Mouse (Mus musculus) kidney, embryonic 14.5 days (tissue): ENCODE data around the gene Rragc. TPM values are rescaled to one million over a fixed set of nuclear protein-coding genes. Genes with fewer than 3 reads are reported as not detected.
A peak's percentile ranks its signal among the peaks of the same experiment; 100 is the strongest.
"Not testable (repeated sequence)": the region's sequence is repeated elsewhere in the genome, so short reads cannot be mapped to it uniquely, and the experiment has no call there.

Experiments used
- ATAC-seq: fragments of 200-750 bp; cut with Nextera tagmentation; 2 replicates; pipeline ENCODE4 v1.8.0; 2017; ENCODE audit warnings: moderate number of reproducible peaks, mild to moderate bottlenecking, moderate TSS enrichment, moderate library complexity; ENCODE audit not compliant: low FRiP score, low TSS enrichment
- H3K27ac ChIP-seq: fragments of 300-500 bp; sonication (generic); 2 replicates; pipeline ENCODE4 v1.5.1; 2014; ENCODE audit warnings: low read depth, mild to moderate bottlenecking, low read length, moderate library complexity, mixed read lengths
- H3K27me3 ChIP-seq: fragments of 300-500 bp; sonication (generic); 2 replicates; pipeline ENCODE4 v1.6.1; 2014; ENCODE audit warnings: mild to moderate bottlenecking, low read length; ENCODE audit not compliant: control insufficient read depth, insufficient read depth
- H3K36me3 ChIP-seq: fragments of 300-500 bp; sonication (generic); 2 replicates; pipeline ENCODE4 v1.6.1; 2014; ENCODE audit warnings: low read length, mixed read lengths; ENCODE audit not compliant: control insufficient read depth, insufficient read depth
- H3K4me1 ChIP-seq: fragments of 300-500 bp; sonication (generic); 2 replicates; pipeline ENCODE4 v1.6.1; 2014; ENCODE audit warnings: low read length, mixed read lengths; ENCODE audit not compliant: control insufficient read depth, insufficient read depth
- H3K4me2 ChIP-seq: fragments of 300-500 bp; sonication (generic); replicated peaks from 2 replicates; pipeline ENCODE4 v1.6.1; 2014; ENCODE audit warnings: low read depth, mild to moderate bottlenecking, low read length
- H3K4me3 ChIP-seq: fragments of 300-500 bp; sonication (generic); 2 replicates; pipeline ENCODE4 v1.5.1; 2014; ENCODE audit warnings: mild to moderate bottlenecking, low read length
- H3K9ac ChIP-seq: fragments of 300-500 bp; sonication (generic); 2 replicates; pipeline ENCODE4 v1.6.1; 2014; ENCODE audit warnings: low read depth, mild to moderate bottlenecking, low read length, moderate library complexity
- H3K9me3 ChIP-seq: fragments of 300-500 bp; sonication (generic); 2 replicates; pipeline ENCODE4 v1.6.1; 2016; ENCODE audit warnings: low read length; ENCODE audit not compliant: control insufficient read depth
- WGBS: fragments of 180-500 bp; shearing (Covaris S2); extraction: QIAGEN DNeasy Blood & Tissue Kit; methylation state at CpG from one replicate; pipeline ENCODE4 v1.1.7; 2014; 5-methylcytosine and 5-hydroxymethylcytosine counted together
- polyA plus RNA-seq: library from polyadenylated mRNA; unstranded; fragments of >200 nt; fragmentation: Nextera tagmentation; extraction: Ambion mirVana; gene quantifications from 2 replicates; pipeline ENCODE4 v1.2.1, GENCODE M21; 2014

Gene Rragc
- polyA plus RNA-seq, 1 experiment from 2014 or later = 52.2 TPM

DNA sequence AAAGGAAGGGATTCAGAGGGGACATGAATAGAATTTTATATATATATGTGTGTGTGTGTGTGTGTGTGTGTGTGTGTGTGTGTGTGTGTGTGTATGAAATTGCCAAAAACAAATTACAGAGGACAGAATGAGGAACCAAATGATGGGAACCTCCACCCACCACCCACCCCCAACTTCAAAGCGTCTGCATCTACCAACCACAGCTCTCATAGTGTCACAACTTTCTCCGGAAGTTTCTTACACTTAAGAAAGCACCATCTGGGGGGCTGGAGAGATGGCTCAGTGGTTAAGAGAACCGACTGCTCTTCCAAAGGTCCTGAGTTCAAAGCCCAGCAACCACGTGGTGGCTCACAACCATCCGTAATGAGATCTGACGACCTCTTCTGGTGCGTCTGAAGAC is 23.6 kb downstream of the Rragc start:
- not testable (repeated sequence) for H3K4me2 ChIP-seq, H3K4me1 ChIP-seq, ATAC-seq, H3K9me3 ChIP-seq, H3K9ac ChIP-seq, H3K4me3 ChIP-seq, H3K27ac ChIP-seq, H3K27me3 ChIP-seq
- WGBS = 67% methylated on average over 7 of the region's 7 CpGs
- peaks cover 12% of the 10 kb centered on the region for H3K36me3 ChIP-seq

DNA sequence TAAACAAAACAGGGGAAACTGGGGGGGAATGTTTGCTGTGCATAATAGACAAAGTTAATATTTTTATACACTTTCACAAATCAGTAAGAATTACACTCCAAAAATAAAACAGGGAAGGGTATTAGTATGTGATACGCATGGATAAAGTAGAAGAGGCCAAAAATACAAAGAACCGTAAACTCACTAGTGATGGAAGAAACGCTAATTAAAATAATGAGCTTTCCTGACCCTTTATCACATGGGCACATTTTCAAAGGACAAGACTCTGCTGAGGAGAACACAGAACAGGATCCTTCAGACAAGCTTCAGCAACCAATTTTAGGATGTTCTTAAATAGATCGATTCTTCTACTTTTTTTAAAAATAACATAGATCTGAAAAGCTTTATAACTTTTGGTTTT is 29.5 kb downstream of the Rragc start:
- Histone ChIP-seq H3K9me3 (no peaks in the 10 kb centered on the region), H3K4me3 (no peak overlapping the region), H3K4me1 (no peaks in the 10 kb centered on the region), H3K27me3 (0 out of 2 replicates have a peak, but pooled peaks cover 3% of the 10 kb centered on the region), H3K9ac (no peak overlapping the region), H3K27ac (no peak overlapping the region), H3K4me2 (no peak overlapping the region), H3K36me3 (no peaks in the 10 kb centered on the region)
- no peak for ATAC-seq
- 86% methylated on average over 4 of the region's 4 CpGs for WGBS

DNA sequence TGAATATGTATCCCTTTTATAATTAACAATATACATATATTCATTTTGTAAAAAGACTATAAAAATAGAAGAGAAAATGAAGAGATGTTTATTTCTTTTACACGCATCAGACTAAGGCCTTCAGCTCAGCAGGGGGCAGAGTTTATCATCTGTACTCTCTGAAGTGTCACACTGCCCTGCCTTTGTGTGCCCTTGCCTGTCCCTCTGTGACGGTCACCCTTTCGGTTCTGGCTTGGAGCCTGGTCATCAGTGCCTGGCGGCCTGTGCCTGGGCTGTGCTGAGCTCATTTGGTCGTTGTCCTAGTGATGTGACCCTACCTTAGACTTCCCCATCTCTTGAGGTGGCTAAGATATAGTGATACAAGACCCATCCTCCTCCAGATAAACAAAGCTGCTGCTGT is 29.9 kb downstream of the Rragc start:
- Histone ChIP-seq H3K4me1 (no peaks in the 10 kb centered on the region), H3K4me3 (no peak overlapping the region), H3K4me2 (no peak overlapping the region), H3K27ac (no peak overlapping the region), H3K9me3 (no peaks in the 10 kb centered on the region), H3K36me3 (no peaks in the 10 kb centered on the region), H3K27me3 (0 out of 2 replicates have a peak, but pooled peaks cover 3% of the 10 kb centered on the region), H3K9ac (no peak overlapping the region)
- ATAC-seq = no peak
- 54% methylated on average over 5 of the region's 5 CpGs for WGBS

DNA sequence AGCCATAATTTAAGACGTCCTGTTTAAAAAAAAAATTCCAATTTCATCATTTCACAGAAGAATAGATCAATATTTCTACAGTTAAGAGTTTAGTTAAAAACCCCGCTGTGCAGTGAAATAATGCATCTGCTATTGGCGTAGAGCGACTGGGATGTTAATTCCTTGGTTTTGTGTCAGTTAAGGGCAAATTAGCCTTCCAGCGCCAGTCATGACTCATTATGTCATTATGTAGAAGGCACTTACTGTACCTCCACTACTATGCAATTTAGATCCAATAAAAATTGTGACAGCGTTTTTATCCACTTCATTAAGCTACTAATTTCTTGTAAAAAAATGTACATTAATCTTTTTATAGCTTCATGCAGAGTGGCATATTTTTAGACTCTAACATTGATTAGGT is 31.7 kb downstream of the Rragc start:
- H3K4me2 ChIP-seq = no peak overlapping the region
- H3K4me3 ChIP-seq = no peak overlapping the region
- 82% methylated on average over 6 of the region's 6 CpGs for WGBS
- no peak overlapping the region for H3K9ac ChIP-seq
- no peak for ATAC-seq
- H3K27me3 ChIP-seq = peaks cover 16% of the 10 kb centered on the region
- no peak overlapping the region for H3K27ac ChIP-seq
- no peaks in the 10 kb centered on the region for H3K4me1 ChIP-seq
- no peaks in the 10 kb centered on the region for H3K36me3 ChIP-seq
- no peaks in the 10 kb centered on the region for H3K9me3 ChIP-seq

- Histone ChIP-seq H3K4me1 (no peaks in the 10 kb centered on the region), H3K9ac (no peak overlapping the region), H3K9me3 (no peaks in the 10 kb centered on the region), H3K27ac (no peak overlapping the region), H3K4me2 (no peak overlapping the region), H3K4me3 (no peak overlapping the region), H3K36me3 (no peaks in the 10 kb centered on the region), H3K27me3 (peaks cover 17% of the 10 kb centered on the region)
- ATAC-seq = no peak
- WGBS = 73% methylated on average over 10 of the region's 10 CpGs
Measured at GRCm38 (mm10) chr4:123949649-123950048, 32.4 kb downstream of the Rragc start.

- Histone ChIP-seq H3K27ac (no peak overlapping the region), H3K9me3 (no peaks in the 10 kb centered on the region), H3K27me3 (peaks cover 23% of the 10 kb centered on the region), H3K4me1 (no peaks in the 10 kb centered on the region), H3K9ac (no peak overlapping the region), H3K4me3 (no peak overlapping the region), H3K4me2 (no peak overlapping the region), H3K36me3 (no peaks in the 10 kb centered on the region)
- WGBS = 53% methylated on average over 7 of the region's 8 CpGs
- no peak for ATAC-seq
Measured at GRCm38 (mm10) chr4:123952059-123952458, 34.8 kb downstream of the Rragc start.

DNA sequence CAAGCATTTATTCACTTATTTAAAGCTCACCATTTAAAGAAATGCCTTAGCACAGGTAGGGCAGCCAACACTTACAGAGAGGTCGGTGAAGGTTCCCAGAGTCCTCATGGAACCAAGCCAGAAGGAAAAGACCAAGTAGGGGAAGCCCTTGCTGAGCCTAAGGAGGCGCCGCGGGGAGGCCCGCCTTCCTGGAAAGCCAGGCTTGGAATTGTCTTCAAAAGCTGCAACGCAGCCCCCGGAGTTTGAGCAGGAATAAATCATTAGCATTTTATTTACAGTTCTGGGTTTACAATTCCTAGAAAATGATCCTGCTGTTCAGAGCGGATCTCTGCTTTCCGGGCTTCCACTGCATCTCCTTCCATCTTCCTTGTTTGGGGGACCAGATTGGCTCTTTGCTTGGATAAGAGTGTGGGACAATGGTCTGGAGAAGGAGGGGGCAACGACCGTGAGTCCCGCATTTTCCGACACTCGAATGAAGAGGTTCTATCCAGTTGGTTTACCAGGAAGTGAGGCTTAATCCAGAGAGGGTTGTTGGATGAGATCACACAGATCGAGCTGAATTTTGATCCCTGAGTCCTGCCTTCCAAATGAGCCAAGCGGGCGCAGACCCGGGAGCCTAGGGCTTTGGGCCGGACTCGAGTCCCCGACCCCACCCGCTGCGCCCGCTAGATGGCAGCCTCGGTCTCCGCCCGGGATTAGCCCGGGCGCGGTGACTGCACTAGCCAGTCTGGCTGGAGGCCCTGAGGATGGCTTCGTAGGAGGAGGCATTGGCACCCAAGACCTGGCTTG is 39.7 kb downstream of the Rragc start:
- H3K4me2 ChIP-seq = peak overlapping the region; percentile 12
- peak; percentile 86 for ATAC-seq
- H3K27ac ChIP-seq = no peak overlapping the region
- H3K27me3 ChIP-seq = peaks cover 20% of the 10 kb centered on the region
- H3K4me1 ChIP-seq = no peaks in the 10 kb centered on the region
- H3K9me3 ChIP-seq = no peaks in the 10 kb centered on the region
- no peak overlapping the region for H3K9ac ChIP-seq
- WGBS = 3% methylated on average over 31 of the region's 31 CpGs
- no peaks in the 10 kb centered on the region for H3K36me3 ChIP-seq
- no peak overlapping the region for H3K4me3 ChIP-seq

GRCm38 (mm10) chr4:123957492-123957808 is 40.2 kb downstream of the Rragc start:
- H3K27me3 ChIP-seq = peaks cover 20% of the 10 kb centered on the region
- H3K9ac ChIP-seq = no peak overlapping the region
- no peak overlapping the region for H3K27ac ChIP-seq
- H3K4me3 ChIP-seq = no peak overlapping the region
- no peak overlapping the region; the same call in 1 of the 2 replicates for H3K4me2 ChIP-seq
- ATAC-seq = no peak
- no peaks in the 10 kb centered on the region for H3K9me3 ChIP-seq
- no peaks in the 10 kb centered on the region for H3K4me1 ChIP-seq
- H3K36me3 ChIP-seq = no peaks in the 10 kb centered on the region
- WGBS = 50% methylated on average over 4 of the region's 4 CpGs

DNA sequence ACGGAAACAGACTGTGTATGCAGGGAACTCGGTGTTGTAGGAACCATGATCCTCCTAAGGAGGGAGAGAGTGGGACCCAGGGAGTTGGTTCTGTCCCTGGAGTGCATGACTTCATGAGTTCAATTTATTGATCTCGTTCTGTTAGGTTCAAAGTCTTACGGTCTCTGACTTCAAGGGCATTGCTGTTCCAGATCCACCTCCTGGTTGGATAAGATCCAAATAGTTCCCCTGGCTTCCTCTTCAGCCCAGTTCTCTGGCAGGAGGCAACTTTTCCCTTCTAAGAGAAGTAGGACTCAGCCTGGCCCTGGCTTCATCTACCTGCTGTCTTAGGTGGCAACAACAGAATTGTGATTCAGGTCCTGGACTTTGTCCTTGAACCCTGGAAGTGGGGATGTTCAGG is 40.6 kb downstream of the Rragc start:
- no peaks in the 10 kb centered on the region for H3K36me3 ChIP-seq
- peaks cover 16% of the 10 kb centered on the region for H3K27me3 ChIP-seq
- H3K9ac ChIP-seq = no peak overlapping the region
- no peak overlapping the region for H3K4me2 ChIP-seq
- no peak for ATAC-seq
- H3K4me3 ChIP-seq = no peak overlapping the region
- WGBS = 58% methylated on average over 4 of the region's 4 CpGs
- no peak overlapping the region for H3K27ac ChIP-seq
- no peaks in the 10 kb centered on the region for H3K9me3 ChIP-seq
- no peaks in the 10 kb centered on the region for H3K4me1 ChIP-seq
